Mouse (Mus musculus): Measurements from ENCODE around the gene Tgif1. TPM values are rescaled to one million over a fixed set of nuclear protein-coding genes. Genes with fewer than 3 reads are reported as not detected.

The Tgif1 gene
- total and polyA plus RNA-seq, 3 experiments, result 44.5 to 74.4 (median 70.6) TPM

GRCm38 (mm10) chr17:70809776-70810175 is 43.6 kb downstream of the Tgif1 start:
- H3K79me2 ChIP-seq (replicated peaks; ENCODE audit: control insufficient read depth, extremely low read depth, insufficient read depth, poor library complexity, severe bottlenecking), result no peaks in the 10 kb centered on the region
- no peaks in the 10 kb centered on the region for H3K27me3 ChIP-seq (replicated peaks)
- H3K36me3 ChIP-seq (replicated peaks in 1 of 2; ENCODE audit: control insufficient read depth in 1 of 2, insufficient read depth in 1 of 2, low read length in 1 of 2), result no peaks in the 10 kb centered on the region
- H3K9ac ChIP-seq (ENCODE audit: insufficient read depth, low read depth), result no peak overlapping the region
- TF ChIP-seq PAX5 (IDR thresholded peaks at IDR 0.05; ENCODE audit: low read length), result no peak
- TF ChIP-seq RAD21 (IDR thresholded peaks at IDR 0.05; ENCODE audit: low read depth, low read length), result no peak
- TF ChIP-seq UBTF (IDR thresholded peaks at IDR 0.05; ENCODE audit: low read depth, low read length), result no peak
- no peak for TF ChIP-seq ZMIZ1 (IDR thresholded peaks at IDR 0.05; ENCODE audit: low read depth, low read length)
- TF ChIP-seq BHLHE40 (IDR thresholded peaks at IDR 0.05; ENCODE audit: low read depth, low read length), result no peak
- no peak for TF ChIP-seq IRF4 (IDR thresholded peaks at IDR 0.05; ENCODE audit: low read depth, low read length)
- no peak for TF ChIP-seq TBP (conservative IDR thresholded peaks at IDR 0.05; ENCODE audit: low read depth, low read length)
- TF ChIP-seq JUND (conservative IDR thresholded peaks at IDR 0.05; ENCODE audit: low read depth, low read length), result no peak
- no peak for TF ChIP-seq NRF1 (IDR thresholded peaks at IDR 0.05; ENCODE audit: low read depth, low read length)
- TF ChIP-seq EP300 (IDR thresholded peaks at IDR 0.05; ENCODE audit: low read length), result no peak
- no peak for TF ChIP-seq POLR2AphosphoS2 (IDR thresholded peaks at IDR 0.05; ENCODE audit: low read depth, low read length)
- no peak for TF ChIP-seq SMC3 (IDR thresholded peaks at IDR 0.05; ENCODE audit: low read depth, low read length)
- TF ChIP-seq ZKSCAN1 (IDR thresholded peaks at IDR 0.05; ENCODE audit: borderline replicate concordance, low read depth, low read length), result no peak
- TF ChIP-seq MAZ (IDR thresholded peaks at IDR 0.05; ENCODE audit: low read depth, low read length), result no peak
- TF ChIP-seq TCF12 (IDR thresholded peaks at IDR 0.05; ENCODE audit: low read depth, low read length), result no peak
- no peak for TF ChIP-seq HCFC1 (IDR thresholded peaks at IDR 0.05; ENCODE audit: low read depth, low read length)
- no peak for TF ChIP-seq MYC (IDR thresholded peaks at IDR 0.05; ENCODE audit: low read depth, low read length)
- TF ChIP-seq CHD2 (IDR thresholded peaks at IDR 0.05; ENCODE audit: low read length), result no peak
- H3K4me3 ChIP-seq (replicated peaks in 1 of 3; ENCODE audit: low read depth in 2 of 3, low read length in 2 of 3, poor library complexity in 1 of 3), result no peak overlapping the region
- in situ Hi-C loops (cut with MboI; ENCODE audit: low pct_ligation_motif_present, low pct_unique_long_range_greater_than_20kb, low sequenced_read_pairs), result no loop called here
- no peaks in the 10 kb centered on the region for H3K9me3 ChIP-seq (replicated peaks; ENCODE audit: low read length)
- no peak overlapping the region for H3K4me2 ChIP-seq (ENCODE audit: insufficient read depth, low read depth, poor library complexity, severe bottlenecking)
- no peak overlapping the region for H3K27ac ChIP-seq (ENCODE audit: insufficient read depth, low read depth)
- DNase-seq (ENCODE audit: extremely low read depth), result no peak
- dilution Hi-C loops (cut with MboI; ENCODE audit: extremely low pct_ligation_motif_present, extremely low pct_unique_long_range_greater_than_20kb, low sequenced_read_pairs), result no loop called here
- peaks cover 10 to 35% of the 10 kb centered on the region in 2 experiments for H3K4me1 ChIP-seq (ENCODE audit: control insufficient read depth in 1 of 2, insufficient read depth in 2 of 2)

GRCm38 (mm10) chr17:70808837-70809236 is 44.5 kb downstream of the Tgif1 start:
- no peaks in the 10 kb centered on the region for H3K27me3 ChIP-seq (replicated peaks)
- no peaks in the 10 kb centered on the region for H3K36me3 ChIP-seq (replicated peaks in 1 of 2; ENCODE audit: control insufficient read depth in 1 of 2, insufficient read depth in 1 of 2, low read length in 1 of 2)
- TF ChIP-seq POLR2A (IDR thresholded peaks at IDR 0.05; ENCODE audit: low read depth, low read length), result peak; percentile 26; the same call in 1 of the 2 replicates
- 0 out of 2 replicates have a peak, but pooled peaks have one; percentile 46 for TF ChIP-seq TBP (conservative IDR thresholded peaks at IDR 0.05; ENCODE audit: low read depth, low read length)
- no peak for TF ChIP-seq ELF1 (IDR thresholded peaks at IDR 0.05; ENCODE audit: low read depth, low read length)
- TF ChIP-seq ZNF384 (IDR thresholded peaks at IDR 0.05; ENCODE audit: low read depth, low read length), result peak; percentile 81
- no peaks in the 10 kb centered on the region for H3K79me2 ChIP-seq (replicated peaks; ENCODE audit: control insufficient read depth, extremely low read depth, insufficient read depth, poor library complexity, severe bottlenecking)
- peak overlapping the region; percentile 83 for H3K4me2 ChIP-seq (ENCODE audit: insufficient read depth, low read depth, poor library complexity, severe bottlenecking)
- H3K4me1 ChIP-seq (ENCODE audit: control insufficient read depth in 1 of 2, insufficient read depth in 2 of 2), result peaks cover 10 to 36% of the 10 kb centered on the region in 2 experiments
- H3K9ac ChIP-seq (ENCODE audit: insufficient read depth, low read depth), result peak overlapping the region; percentile 29
- in situ Hi-C loops (cut with MboI; ENCODE audit: low pct_ligation_motif_present, low pct_unique_long_range_greater_than_20kb, low sequenced_read_pairs), result no loop called here
- no peaks in the 10 kb centered on the region for H3K9me3 ChIP-seq (replicated peaks; ENCODE audit: low read length)
- peak overlapping the region; percentile 79 for H3K27ac ChIP-seq (ENCODE audit: insufficient read depth, low read depth)
- peak; percentile 71 for DNase-seq (ENCODE audit: extremely low read depth)
- dilution Hi-C loops (cut with MboI; ENCODE audit: extremely low pct_ligation_motif_present, extremely low pct_unique_long_range_greater_than_20kb, low sequenced_read_pairs), result no loop called here
- H3K4me3 ChIP-seq (replicated peaks in 1 of 3; ENCODE audit: low read depth in 2 of 3, low read length in 2 of 3, poor library complexity in 1 of 3), result peak overlapping the region; percentile 38 to 49 (median 44)

Data from CH12.LX (cell line).